Mouse (Mus musculus) lung, postnatal 0 days (tissue): ENCODE data around the gene Ensa. TPM values are rescaled to one million over a fixed set of nuclear protein-coding genes. Genes with fewer than 3 reads are reported as not detected.

Source experiments
- ATAC-seq: fragments of 200-750 bp; cut with Nextera tagmentation; 2 replicates; pipeline ENCODE4 v1.8.0; 2017; ENCODE audit warnings: moderate library complexity
- DNase-seq: peaks from one replicate; pipeline ENCODE4 v3.0.0-alpha.2; 2016; ENCODE audit warnings: low spot score
- H3K27ac ChIP-seq: fragments of 300-500 bp; sonication (generic); 2 replicates; pipeline ENCODE4 v1.5.1; 2014; ENCODE audit warnings: antibody characterized with exemption, mild to moderate bottlenecking, low read length, mixed read lengths
- H3K27me3 ChIP-seq: fragments of 300-500 bp; sonication (generic); replicated peaks from 2 replicates; pipeline ENCODE4 v1.6.1; 2014; ENCODE audit warnings: low read length, mixed read lengths; ENCODE audit not compliant: insufficient read depth
- H3K36me3 ChIP-seq: fragments of 300-500 bp; sonication (generic); 2 replicates; pipeline ENCODE4 v1.6.1; 2014; ENCODE audit warnings: low read length, mixed read lengths; ENCODE audit not compliant: insufficient read depth
- H3K4me1 ChIP-seq: fragments of 300-500 bp; sonication (generic); 2 replicates; pipeline ENCODE4 v1.6.1; 2014; ENCODE audit warnings: antibody characterized with exemption, low read depth, low read length, mixed read lengths; ENCODE audit not compliant: insufficient read depth
- H3K4me2 ChIP-seq: fragments of 300-500 bp; sonication (generic); replicated peaks from 2 replicates; pipeline ENCODE4 v1.6.1; 2014; ENCODE audit warnings: low read depth, mild to moderate bottlenecking, low read length, moderate library complexity, mixed read lengths
- H3K4me3 ChIP-seq: fragments of 300-500 bp; sonication (generic); 2 replicates; pipeline ENCODE4 v1.5.1; 2014; ENCODE audit warnings: low read depth, low read length
- H3K9ac ChIP-seq: fragments of 300-500 bp; sonication (generic); replicated peaks from 2 replicates; pipeline ENCODE4 v1.6.1; 2014; ENCODE audit warnings: low read depth, mild to moderate bottlenecking
- H3K9me3 ChIP-seq: fragments of 300-500 bp; sonication (generic); 2 replicates; pipeline ENCODE4 v1.6.1; 2016; ENCODE audit warnings: low read length, mixed read lengths
- CTCF ChIP-seq: IDR thresholded peaks from 2 replicates; pipeline ENCODE4 v1.5.1; 2016; ENCODE audit warnings: antibody characterized with exemption, mild to moderate bottlenecking
- EP300 ChIP-seq: IDR thresholded peaks from 2 replicates; pipeline ENCODE4 v1.6.1; 2016; ENCODE audit warnings: antibody characterized with exemption, mild to moderate bottlenecking, control low read depth
- WGBS: fragments of 180-500 bp; shearing (Covaris S2); extraction: QIAGEN DNeasy Blood & Tissue Kit; methylation state at CpG from one replicate; pipeline ENCODE4 v1.1.7; 2014; 5-methylcytosine and 5-hydroxymethylcytosine counted together
- polyA plus RNA-seq: library from polyadenylated mRNA; unstranded; fragments of >200 nt; fragmentation: Nextera tagmentation; extraction: Ambion mirVana; gene quantifications from 2 replicates; pipeline ENCODE4 v1.2.1, GENCODE M21; 2015

Ensa gene
- polyA plus RNA-seq, 1 experiment from 2014 or later, result 52.0 TPM

- Histone ChIP-seq H3K4me1 (no peaks in the 10 kb centered on the region), H3K36me3 (peaks cover 18% of the 10 kb centered on the region; the same call in 1 of the 2 replicates), H3K27ac (no peak overlapping the region), H3K27me3 (no peaks in the 10 kb centered on the region), H3K9ac (no peak overlapping the region), H3K4me2 (no peak overlapping the region), H3K9me3 (no peaks in the 10 kb centered on the region), H3K4me3 (no peak overlapping the region)
- TF ChIP-seq CTCF (no peak), EP300 (no peak)
- no peak for ATAC-seq
- WGBS, result 68% methylated on average over 4 of the region's 4 CpGs
- DNase-seq, result no peak
Measured at GRCm38 (mm10) chr3:95636072-95636471, 11.3 kb downstream of the Ensa start.

GRCm38 (mm10) chr3:95639694-95640093 is 14.9 kb downstream of the Ensa start:
- Histone ChIP-seq H3K4me2 (no peak overlapping the region), H3K4me3 (no peak overlapping the region), H3K9me3 (no peaks in the 10 kb centered on the region), H3K36me3 (peaks cover 8% of the 10 kb centered on the region; the same call in 1 of the 2 replicates), H3K27ac (no peak overlapping the region), H3K9ac (no peak overlapping the region), H3K27me3 (no peaks in the 10 kb centered on the region), H3K4me1 (no peaks in the 10 kb centered on the region)
- TF ChIP-seq CTCF (peak; percentile 44), EP300 (no peak)
- no peak for DNase-seq
- 72% methylated on average over 1 of the region's 1 CpGs for WGBS
- ATAC-seq, result no peak

- Histone ChIP-seq H3K36me3 (peaks cover 4% of the 10 kb centered on the region; the same call in 1 of the 2 replicates), H3K4me3 (no peak overlapping the region), H3K4me2 (no peak overlapping the region), H3K27ac (no peak overlapping the region), H3K4me1 (no peaks in the 10 kb centered on the region), H3K9me3 (no peaks in the 10 kb centered on the region), H3K9ac (no peak overlapping the region), H3K27me3 (no peaks in the 10 kb centered on the region)
- WGBS, result 71% methylated on average over 7 of the region's 7 CpGs
- no peak for TF ChIP-seq EP300
- TF ChIP-seq CTCF, result no peak
- ATAC-seq (no peak), DNase-seq (no peak)
Measured at GRCm38 (mm10) chr3:95643097-95643496, 18.3 kb downstream of the Ensa start.

- Histone ChIP-seq H3K9ac (no peak overlapping the region), H3K4me1 (peaks cover 5% of the 10 kb centered on the region; the same call in 1 of the 2 replicates), H3K36me3 (no peaks in the 10 kb centered on the region), H3K4me3 (no peak overlapping the region), H3K27me3 (no peaks in the 10 kb centered on the region), H3K27ac (no peak overlapping the region), H3K4me2 (no peak overlapping the region), H3K9me3 (no peaks in the 10 kb centered on the region)
- 53% methylated on average over 10 of the region's 10 CpGs for WGBS
- DNase-seq (peak; percentile 62), ATAC-seq (peak; percentile 41)
- TF ChIP-seq CTCF (no peak), EP300 (no peak)
Measured at GRCm38 (mm10) chr3:95645313-95646235, 20.8 kb downstream of the Ensa start.

DNA sequence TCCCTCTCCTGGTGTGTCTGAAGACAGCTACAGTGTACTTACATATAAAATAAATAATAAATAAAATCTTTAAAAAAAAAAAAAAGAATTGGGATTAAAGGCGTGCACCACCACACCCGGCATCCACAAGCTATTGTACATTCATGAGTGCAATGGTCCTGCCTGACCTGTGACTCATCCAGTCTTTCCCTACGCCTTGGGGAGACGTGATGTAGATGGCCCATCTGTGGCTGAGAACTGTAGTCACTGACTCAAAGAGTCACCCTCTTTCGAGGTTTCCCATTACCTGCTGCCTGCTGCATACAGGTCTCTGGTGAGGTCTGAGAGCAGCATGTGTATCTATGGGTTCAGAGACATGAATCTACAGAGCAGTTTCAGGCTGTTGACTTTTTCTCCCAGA is 23.2 kb downstream of the Ensa start:
- no peaks in the 10 kb centered on the region for H3K27me3 ChIP-seq
- WGBS, result 83% methylated on average over 5 of the region's 5 CpGs
- no peaks in the 10 kb centered on the region for H3K9me3 ChIP-seq
- H3K27ac ChIP-seq, result no peak overlapping the region
- peaks cover 17% of the 10 kb centered on the region for H3K4me1 ChIP-seq
- no peak overlapping the region for H3K4me2 ChIP-seq
- TF ChIP-seq EP300, result no peak
- TF ChIP-seq CTCF, result no peak
- no peak for ATAC-seq
- no peak overlapping the region for H3K9ac ChIP-seq
- no peak for DNase-seq
- no peaks in the 10 kb centered on the region for H3K36me3 ChIP-seq
- no peak overlapping the region for H3K4me3 ChIP-seq

DNA sequence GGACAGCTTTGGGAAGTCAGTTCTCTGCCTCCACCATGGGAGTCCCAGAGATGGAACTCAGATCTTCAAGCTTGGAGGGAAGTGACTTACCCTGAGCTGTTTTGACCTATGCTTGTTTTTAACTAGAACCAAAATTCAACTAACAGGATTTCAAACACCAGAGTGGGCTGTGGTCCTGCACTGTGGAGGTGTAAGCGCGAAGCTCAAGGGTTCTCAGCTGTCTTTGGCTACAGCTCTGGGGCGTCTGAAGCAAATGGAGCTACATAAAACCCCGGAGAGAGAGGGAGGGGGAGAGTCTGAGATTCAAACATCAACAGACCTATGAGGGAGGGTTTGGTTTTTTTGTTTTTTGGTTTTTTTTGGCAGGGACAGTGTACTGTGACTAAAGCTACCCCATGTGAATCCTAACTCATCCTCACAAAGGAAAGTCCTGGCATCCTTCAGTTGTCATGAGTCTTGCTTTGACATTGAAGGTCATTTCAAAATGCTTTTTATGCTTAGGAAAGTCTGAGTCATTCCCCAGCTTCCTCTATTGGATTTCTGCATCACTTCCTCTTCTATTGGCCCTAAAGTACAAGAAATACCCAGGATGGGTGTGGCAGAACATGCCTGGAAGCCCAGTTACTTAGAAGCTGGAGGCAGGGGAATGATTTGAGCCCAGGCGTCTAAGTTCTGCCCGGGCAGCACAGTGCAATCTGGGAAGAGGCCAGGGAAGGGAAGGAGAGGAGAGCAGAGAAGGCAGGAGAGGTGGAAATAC is 25.7 kb downstream of the Ensa start:
- TF ChIP-seq CTCF (no peak), EP300 (peak; percentile 100)
- no peak overlapping the region for H3K4me3 ChIP-seq
- H3K4me2 ChIP-seq, result no peak overlapping the region
- WGBS, result 31% methylated on average over 6 of the region's 6 CpGs
- H3K27me3 ChIP-seq, result no peaks in the 10 kb centered on the region
- peak overlapping the region; percentile 95 for H3K27ac ChIP-seq
- H3K4me1 ChIP-seq, result peaks cover 21% of the 10 kb centered on the region
- ATAC-seq (peak; percentile 71), DNase-seq (peak; percentile 98)
- no peaks in the 10 kb centered on the region for H3K9me3 ChIP-seq
- H3K9ac ChIP-seq, result no peak overlapping the region
- H3K36me3 ChIP-seq, result no peaks in the 10 kb centered on the region
